Mouse (Mus musculus) lung, embryonic 14.5 days (tissue): ENCODE measurements around the gene Rbm34. TPM values are rescaled to one million over a fixed set of nuclear protein-coding genes. Genes with fewer than 3 reads are reported as not detected.

ENCODE experiments used
- ATAC-seq: fragments of 200-750 bp; cut with Nextera tagmentation; 2 replicates; pipeline ENCODE4 v1.8.0; 2017; ENCODE audit warnings: mild to moderate bottlenecking, moderate TSS enrichment, moderate library complexity; ENCODE audit not compliant: insufficient read depth
- DNase-seq: peaks from one replicate; pipeline ENCODE4 v3.0.0-alpha.2; 2015
- H3K27ac ChIP-seq: fragments of 300-500 bp; sonication (generic); 2 replicates; pipeline ENCODE4 v1.5.1; 2014; ENCODE audit warnings: low read depth, mild to moderate bottlenecking, moderate library complexity
- H3K27me3 ChIP-seq: fragments of 300-500 bp; sonication (generic); 2 replicates; pipeline ENCODE4 v1.6.1; 2014; ENCODE audit warnings: low read length, control low read depth; ENCODE audit not compliant: insufficient read depth
- H3K36me3 ChIP-seq: fragments of 300-500 bp; sonication (generic); 2 replicates; pipeline ENCODE4 v1.6.1; 2014; ENCODE audit warnings: control low read depth; ENCODE audit not compliant: insufficient read depth
- H3K4me1 ChIP-seq: fragments of 300-500 bp; sonication (generic); 2 replicates; pipeline ENCODE4 v1.6.1; 2014; ENCODE audit warnings: antibody characterized with exemption, control low read depth; ENCODE audit not compliant: insufficient read depth
- H3K4me2 ChIP-seq: fragments of 300-500 bp; sonication (generic); 2 replicates; pipeline ENCODE4 v1.6.1; 2014; ENCODE audit warnings: mild to moderate bottlenecking
- H3K4me3 ChIP-seq: fragments of 300-500 bp; sonication (generic); 2 replicates; pipeline ENCODE4 v1.5.1; 2014; ENCODE audit warnings: low read depth, low read length
- H3K9ac ChIP-seq: fragments of 300-500 bp; sonication (generic); 2 replicates; pipeline ENCODE4 v1.6.1; 2014
- H3K9me3 ChIP-seq: fragments of 300-500 bp; sonication (generic); 2 replicates; pipeline ENCODE4 v1.6.1; 2016; ENCODE audit warnings: low read depth, low read length, control low read depth
- CTCF ChIP-seq: IDR thresholded peaks from 2 replicates; pipeline ENCODE4 v1.5.1; 2016; ENCODE audit warnings: antibody characterized with exemption, low read depth
- WGBS: fragments of 180-500 bp; shearing (Covaris S2); extraction: QIAGEN DNeasy Blood & Tissue Kit; methylation state at CpG from one replicate; pipeline ENCODE4 v1.1.7; 2014; 5-methylcytosine and 5-hydroxymethylcytosine counted together
- polyA plus RNA-seq: library from polyadenylated mRNA; unstranded; fragments of >200 nt; fragmentation: Nextera tagmentation; extraction: Ambion mirVana; gene quantifications from 2 replicates; pipeline ENCODE4 v1.2.1, GENCODE M21; 2014

Rbm34 gene
- polyA plus RNA-seq, 1 experiment from 2014 or later: 26.6 TPM

- no peak overlapping the region for H3K4me3 ChIP-seq
- peaks cover 60% of the 10 kb centered on the region for H3K36me3 ChIP-seq
- H3K4me1 ChIP-seq: no peaks in the 10 kb centered on the region
- no peak for TF ChIP-seq CTCF
- no peak overlapping the region for H3K4me2 ChIP-seq
- H3K27ac ChIP-seq: no peak overlapping the region
- 80% methylated on average over 10 of the region's 10 CpGs for WGBS
- no peaks in the 10 kb centered on the region for H3K27me3 ChIP-seq
- H3K9me3 ChIP-seq: no peaks in the 10 kb centered on the region
- DNase-seq (no peak), ATAC-seq (no peak)
- H3K9ac ChIP-seq: no peak overlapping the region
Measured at GRCm38 (mm10) chr8:126928755-126929505, 41.9 kb downstream of the Rbm34 start.

GRCm38 (mm10) chr8:126928028-126928427 lies 42.8 kb downstream of the Rbm34 start:
- peaks cover 54% of the 10 kb centered on the region for H3K36me3 ChIP-seq
- H3K9ac ChIP-seq: no peak overlapping the region
- no peaks in the 10 kb centered on the region for H3K27me3 ChIP-seq
- H3K4me3 ChIP-seq: no peak overlapping the region
- no peak for ATAC-seq
- no peaks in the 10 kb centered on the region for H3K9me3 ChIP-seq
- DNase-seq: no peak
- no peak overlapping the region for H3K27ac ChIP-seq
- H3K4me2 ChIP-seq: no peak overlapping the region
- no peak for TF ChIP-seq CTCF
- no peaks in the 10 kb centered on the region for H3K4me1 ChIP-seq

DNA sequence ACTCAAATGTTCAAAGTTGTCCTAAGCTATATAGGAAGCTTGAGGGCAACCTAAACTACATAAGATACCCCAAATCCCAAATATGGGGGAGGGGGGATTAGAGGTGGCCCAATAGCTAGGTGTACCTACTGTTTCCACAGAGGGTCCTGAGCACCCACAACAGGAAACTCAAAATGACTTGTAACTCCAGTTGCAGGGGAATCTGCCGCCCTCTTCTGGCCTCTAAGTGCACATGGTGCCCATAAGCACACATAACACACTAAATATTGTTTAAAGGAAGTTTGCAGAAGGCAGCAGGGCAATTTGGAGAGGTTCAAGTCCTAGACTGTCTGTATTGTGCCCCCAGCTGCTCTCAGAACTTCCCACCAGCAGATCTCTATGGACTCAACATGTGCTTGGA lies 43.8 kb downstream of the Rbm34 start:
- H3K4me3 ChIP-seq: no peak overlapping the region
- H3K27ac ChIP-seq: no peak overlapping the region
- peak; percentile 65 for TF ChIP-seq CTCF
- H3K27me3 ChIP-seq: no peaks in the 10 kb centered on the region
- H3K4me2 ChIP-seq: no peak overlapping the region
- DNase-seq: peak; percentile 60
- H3K4me1 ChIP-seq: no peaks in the 10 kb centered on the region
- H3K36me3 ChIP-seq: peaks cover 47% of the 10 kb centered on the region
- no peak for ATAC-seq
- WGBS: 58% methylated on average over 1 of the region's 1 CpGs
- no peak overlapping the region for H3K9ac ChIP-seq
- H3K9me3 ChIP-seq: no peaks in the 10 kb centered on the region

GRCm38 (mm10) chr8:126922981-126923380 lies 47.9 kb downstream of the Rbm34 start:
- TF ChIP-seq CTCF: no peak
- H3K9me3 ChIP-seq: no peaks in the 10 kb centered on the region
- no peak for DNase-seq
- H3K4me2 ChIP-seq: no peak overlapping the region
- no peak overlapping the region for H3K9ac ChIP-seq
- H3K27ac ChIP-seq: 0 out of 2 replicates have a peak overlapping the region, but pooled peaks have one; percentile 66
- no peak for ATAC-seq
- 86% methylated on average over 7 of the region's 7 CpGs for WGBS
- H3K4me1 ChIP-seq: no peaks in the 10 kb centered on the region
- H3K36me3 ChIP-seq: peaks cover 14% of the 10 kb centered on the region; the same call in 1 of the 2 replicates
- H3K4me3 ChIP-seq: no peak overlapping the region
- no peaks in the 10 kb centered on the region for H3K27me3 ChIP-seq

- H3K4me2 ChIP-seq: no peak overlapping the region
- peaks cover 4% of the 10 kb centered on the region; the same call in 1 of the 2 replicates for H3K4me1 ChIP-seq
- no peak for TF ChIP-seq CTCF
- no peak overlapping the region for H3K27ac ChIP-seq
- H3K9me3 ChIP-seq: no peaks in the 10 kb centered on the region
- 0 out of 2 replicates have a peak, but pooled peaks cover 10% of the 10 kb centered on the region for H3K36me3 ChIP-seq
- no peak overlapping the region for H3K9ac ChIP-seq
- H3K27me3 ChIP-seq: no peaks in the 10 kb centered on the region
- ATAC-seq (no peak), DNase-seq (no peak)
- 81% methylated on average over 3 of the region's 3 CpGs for WGBS
- H3K4me3 ChIP-seq: no peak overlapping the region
Measured at GRCm38 (mm10) chr8:126921432-126921831, 49.4 kb downstream of the Rbm34 start.

DNA sequence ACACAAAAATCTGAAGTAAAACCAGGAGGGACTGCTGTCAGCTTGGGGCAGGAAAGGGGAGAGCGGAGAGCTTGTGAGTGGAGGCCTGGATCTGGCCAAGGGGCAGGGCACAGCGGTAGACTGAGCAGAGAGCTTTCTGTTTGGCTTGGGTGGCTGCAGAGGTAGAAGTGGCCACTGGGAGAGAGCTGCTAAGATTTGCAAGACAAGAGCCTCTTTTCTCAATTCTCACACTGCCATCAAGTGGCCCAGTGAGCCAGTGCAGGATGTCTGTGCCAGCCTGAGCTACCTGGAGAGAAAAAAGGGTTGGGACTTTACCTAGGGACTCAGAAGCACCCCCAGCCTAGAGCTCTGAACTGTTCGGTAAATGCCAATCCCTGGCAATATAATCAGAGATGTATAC lies 50.0 kb downstream of the Rbm34 start:
- TF ChIP-seq CTCF: peak; percentile 91
- no peaks in the 10 kb centered on the region for H3K9me3 ChIP-seq
- H3K9ac ChIP-seq: no peak overlapping the region
- H3K4me1 ChIP-seq: peaks cover 4% of the 10 kb centered on the region; the same call in 1 of the 2 replicates
- no peak overlapping the region for H3K4me3 ChIP-seq
- DNase-seq (peak; percentile 90), ATAC-seq (peak; percentile 77)
- no peak overlapping the region for H3K27ac ChIP-seq
- no peak overlapping the region for H3K4me2 ChIP-seq
- no peaks in the 10 kb centered on the region for H3K27me3 ChIP-seq
- 19% methylated on average over 3 of the region's 3 CpGs for WGBS
- H3K36me3 ChIP-seq: 0 out of 2 replicates have a peak, but pooled peaks cover 10% of the 10 kb centered on the region

GRCm38 (mm10) chr8:126920386-126920785 lies 50.5 kb downstream of the Rbm34 start:
- no peak overlapping the region for H3K9ac ChIP-seq

More at GRCm38 (mm10) chr8:126920386-126920785, 50.5 kb downstream of the Rbm34 start:
- Histone ChIP-seq H3K36me3 (0 out of 2 replicates have a peak, but pooled peaks cover 8% of the 10 kb centered on the region), H3K4me2 (no peak overlapping the region), H3K4me3 (no peak overlapping the region), H3K27me3 (no peaks in the 10 kb centered on the region), H3K4me1 (peaks cover 4% of the 10 kb centered on the region; the same call in 1 of the 2 replicates), H3K9me3 (no peaks in the 10 kb centered on the region), H3K27ac (no peak overlapping the region)
- DNase-seq (no peak), ATAC-seq (no peak)
- no peak for TF ChIP-seq CTCF
- WGBS: 79% methylated on average over 6 of the region's 6 CpGs
